Mouse (Mus musculus): ENCODE measurements around the gene Dnm3. TPM values are rescaled to one million over a fixed set of nuclear protein-coding genes. Genes with fewer than 3 reads are reported as not detected.

Gene Dnm3
- polyA plus RNA-seq, 1 experiment from 2014 or later = 18.7 TPM

DNA sequence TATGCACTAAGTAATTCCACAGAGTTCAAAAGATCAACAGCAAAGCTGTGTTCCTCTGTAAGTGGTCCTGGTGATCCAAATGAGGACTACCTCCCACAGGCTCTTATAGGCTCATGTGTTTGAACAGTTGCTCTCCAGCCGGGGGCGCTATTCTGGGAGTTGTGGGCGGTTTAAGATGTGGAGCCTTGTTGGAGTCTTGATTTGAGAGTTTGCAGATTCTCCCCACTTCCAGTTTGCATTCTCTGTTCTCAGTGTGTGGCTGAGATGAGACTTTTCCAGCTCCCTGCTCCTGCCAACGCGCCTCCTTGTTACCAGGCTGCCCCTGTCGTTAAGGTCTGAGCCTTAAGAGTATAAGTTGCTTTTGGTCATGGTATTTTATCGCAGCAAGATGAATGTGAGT, 430.2 kb downstream of the Dnm3 start:
- H3K9ac ChIP-seq (replicated peaks) = no peak overlapping the region
- ATAC-seq (ENCODE audit: insufficient number of reproducible peaks, insufficient read depth, low FRiP score, low TSS enrichment, low read depth) = no peak
- H3K27me3 ChIP-seq = no peaks in the 10 kb centered on the region
- WGBS = 78% methylated on average over 7 of the region's 7 CpGs
- H3K4me2 ChIP-seq = no peak overlapping the region
- H3K4me3 ChIP-seq (replicated peaks) = no peak overlapping the region
- peaks cover 40% of the 10 kb centered on the region for H3K4me1 ChIP-seq (replicated peaks)
- H3K9me3 ChIP-seq = no peaks in the 10 kb centered on the region
- H3K36me3 ChIP-seq = no peaks in the 10 kb centered on the region
- peak overlapping the region; percentile 5 for H3K27ac ChIP-seq

DNA sequence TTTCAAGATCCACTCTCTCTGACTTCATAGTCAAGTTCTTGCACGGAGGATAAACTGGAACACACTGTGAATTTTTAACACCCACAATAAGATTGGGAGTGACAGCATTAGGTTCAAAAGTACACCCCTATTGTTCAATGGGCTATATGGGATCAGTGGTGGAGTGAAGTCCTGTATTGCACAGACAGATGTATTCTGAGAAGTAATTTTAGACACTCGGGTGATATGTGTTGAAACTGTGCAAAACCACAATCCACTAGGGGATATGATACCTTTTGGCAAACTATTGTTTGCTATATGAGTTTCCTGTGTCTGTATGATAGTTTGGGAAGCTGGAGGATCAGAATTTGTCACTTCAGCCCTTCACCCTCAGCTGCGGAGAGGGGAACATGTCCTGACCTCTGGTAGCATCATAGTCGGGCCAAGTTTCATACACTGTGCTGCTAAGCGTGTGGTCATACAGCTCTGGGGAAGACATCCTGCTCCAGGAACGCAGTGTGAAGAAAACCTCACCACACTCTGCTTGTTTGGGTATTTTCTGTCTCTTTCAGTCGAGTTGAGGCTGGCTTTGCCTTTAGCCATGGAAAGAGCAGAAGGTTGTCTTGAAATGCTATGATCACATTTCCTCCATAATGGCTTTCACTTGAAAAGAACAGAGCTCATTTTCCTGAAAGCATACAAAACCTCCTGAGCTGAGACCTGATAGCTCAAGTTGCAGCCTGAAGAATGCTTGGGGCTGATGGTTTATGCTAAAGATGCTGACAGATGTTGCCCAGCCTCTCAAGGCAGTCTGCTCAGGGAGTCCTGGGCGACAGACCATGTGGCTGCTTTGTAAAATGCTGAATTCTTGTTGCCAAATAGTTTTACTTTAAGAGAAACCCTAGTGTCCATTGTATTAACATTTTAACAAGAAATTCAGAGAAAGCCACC, 433.8 kb downstream of the Dnm3 start:
- peaks cover 50% of the 10 kb centered on the region for H3K4me1 ChIP-seq (replicated peaks)
- ATAC-seq (ENCODE audit: insufficient number of reproducible peaks, insufficient read depth, low FRiP score, low TSS enrichment, low read depth) = 0 out of 2 replicates have a peak, but pooled peaks have one; percentile 64
- H3K4me2 ChIP-seq = no peak overlapping the region
- H3K9me3 ChIP-seq = no peaks in the 10 kb centered on the region
- 49% methylated on average over 8 of the region's 8 CpGs for WGBS
- peak overlapping the region; percentile 94 for H3K27ac ChIP-seq
- no peaks in the 10 kb centered on the region for H3K27me3 ChIP-seq
- no peak overlapping the region for H3K4me3 ChIP-seq (replicated peaks)
- H3K36me3 ChIP-seq = no peaks in the 10 kb centered on the region
- H3K9ac ChIP-seq (replicated peaks) = 0 out of 2 replicates have a peak overlapping the region, but pooled peaks have one; percentile 1

DNA sequence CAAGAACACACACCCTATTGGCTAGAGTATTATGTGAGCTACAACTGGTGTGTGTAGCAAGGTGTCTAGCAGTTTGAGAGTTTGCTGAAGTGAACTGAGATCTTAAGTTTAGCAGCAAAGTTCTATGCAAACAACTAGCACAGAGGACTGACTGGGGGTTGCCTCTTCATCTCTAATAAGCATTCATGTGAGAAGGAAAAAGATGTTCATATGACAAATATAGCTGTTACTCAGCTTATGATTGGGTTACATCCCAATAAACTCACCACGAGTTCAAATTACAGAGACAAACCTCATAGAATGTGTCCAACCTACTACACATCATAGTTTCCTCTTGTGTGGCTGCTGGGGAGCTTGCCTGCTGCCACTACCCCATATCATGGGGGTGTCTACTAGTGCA, 434.6 kb downstream of the Dnm3 start:
- Histone ChIP-seq H3K9ac (replicated peaks) (no peak overlapping the region), H3K27me3 (no peaks in the 10 kb centered on the region), H3K4me3 (replicated peaks) (no peak overlapping the region), H3K27ac (peak overlapping the region; percentile 94), H3K4me2 (no peak overlapping the region), H3K4me1 (replicated peaks) (peaks cover 58% of the 10 kb centered on the region), H3K36me3 (no peaks in the 10 kb centered on the region), H3K9me3 (no peaks in the 10 kb centered on the region)
- ATAC-seq (ENCODE audit: insufficient number of reproducible peaks, insufficient read depth, low FRiP score, low TSS enrichment, low read depth) = no peak
- WGBS = 92% methylated on average over 1 of the region's 1 CpGs

DNA sequence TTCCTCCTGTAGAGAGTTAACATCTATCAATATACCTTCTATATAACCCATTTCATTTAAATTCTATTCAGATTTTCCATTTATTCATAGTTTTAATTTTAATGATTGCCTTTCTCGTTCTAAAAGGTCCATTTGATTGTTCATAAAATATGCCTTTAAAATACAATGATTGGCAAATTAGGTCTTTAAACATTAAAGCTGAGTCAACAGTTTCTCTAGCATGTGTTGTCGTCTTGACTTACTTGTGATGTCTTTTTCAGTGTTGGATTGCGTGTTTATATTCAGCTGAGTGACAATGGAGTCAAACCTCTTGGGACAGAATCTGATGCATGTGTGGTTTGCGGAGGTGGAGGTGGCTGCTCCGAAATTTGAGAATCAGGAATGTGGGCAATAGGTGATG, 435.4 kb downstream of the Dnm3 start:
- peak overlapping the region; percentile 94; the same call in 1 of the 2 replicates for H3K27ac ChIP-seq

DNA sequence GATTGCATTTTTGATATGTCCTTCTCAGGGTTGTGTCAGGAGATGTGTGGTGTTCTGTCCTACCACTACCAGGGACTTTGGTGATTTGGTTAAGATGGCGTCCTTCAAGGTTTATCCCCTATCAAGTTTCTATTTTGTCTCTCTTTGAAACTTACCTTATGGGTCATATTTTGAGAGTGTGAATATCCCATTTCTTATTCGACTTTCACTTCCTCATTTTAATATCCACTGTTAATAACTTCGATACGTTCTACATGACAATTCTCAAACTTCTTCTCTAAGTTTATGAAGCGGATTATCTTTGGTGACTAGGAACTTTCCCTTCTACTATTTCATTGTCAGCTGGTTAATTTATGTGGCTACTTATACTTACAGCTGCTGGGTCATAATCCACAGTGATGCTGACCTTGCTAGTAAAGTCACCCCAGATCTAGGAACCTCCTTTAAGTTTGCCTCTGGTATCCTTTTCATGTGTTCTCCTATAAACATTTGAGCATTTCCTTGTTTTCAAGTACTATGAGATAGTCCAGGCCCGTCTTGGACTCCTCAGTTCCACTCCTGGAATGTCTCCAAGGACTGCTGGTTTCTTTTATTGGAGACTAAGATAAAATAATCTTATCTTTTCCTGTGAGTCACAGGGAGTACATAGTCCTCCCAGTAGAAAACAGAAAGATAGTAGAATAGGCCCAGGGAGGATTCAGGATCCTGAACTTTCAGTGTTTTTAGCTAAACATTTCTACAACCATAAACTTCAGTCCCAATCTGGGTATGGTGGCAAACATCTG, 437.2 kb downstream of the Dnm3 start:
- Histone ChIP-seq H3K27me3 (no peaks in the 10 kb centered on the region), H3K4me3 (replicated peaks) (no peak overlapping the region), H3K9ac (replicated peaks) (no peak overlapping the region), H3K9me3 (no peaks in the 10 kb centered on the region), H3K4me2 (no peak overlapping the region), H3K4me1 (replicated peaks) (peaks cover 78% of the 10 kb centered on the region), H3K27ac (peak overlapping the region; percentile 99), H3K36me3 (no peaks in the 10 kb centered on the region)
- no peak for ATAC-seq (ENCODE audit: insufficient number of reproducible peaks, insufficient read depth, low FRiP score, low TSS enrichment, low read depth)
- 80% methylated on average over 6 of the region's 6 CpGs for WGBS

More for the DNA sequence above, 435.4 kb downstream of the Dnm3 start:
- no peaks in the 10 kb centered on the region for H3K27me3 ChIP-seq
- ATAC-seq (ENCODE audit: insufficient number of reproducible peaks, insufficient read depth, low FRiP score, low TSS enrichment, low read depth) = no peak
- H3K36me3 ChIP-seq = no peaks in the 10 kb centered on the region
- H3K4me1 ChIP-seq (replicated peaks) = peaks cover 66% of the 10 kb centered on the region
- H3K9ac ChIP-seq (replicated peaks) = no peak overlapping the region
- H3K4me2 ChIP-seq = no peak overlapping the region
- WGBS = 72% methylated on average over 5 of the region's 5 CpGs
- no peak overlapping the region for H3K4me3 ChIP-seq (replicated peaks)
- H3K9me3 ChIP-seq = no peaks in the 10 kb centered on the region

DNA sequence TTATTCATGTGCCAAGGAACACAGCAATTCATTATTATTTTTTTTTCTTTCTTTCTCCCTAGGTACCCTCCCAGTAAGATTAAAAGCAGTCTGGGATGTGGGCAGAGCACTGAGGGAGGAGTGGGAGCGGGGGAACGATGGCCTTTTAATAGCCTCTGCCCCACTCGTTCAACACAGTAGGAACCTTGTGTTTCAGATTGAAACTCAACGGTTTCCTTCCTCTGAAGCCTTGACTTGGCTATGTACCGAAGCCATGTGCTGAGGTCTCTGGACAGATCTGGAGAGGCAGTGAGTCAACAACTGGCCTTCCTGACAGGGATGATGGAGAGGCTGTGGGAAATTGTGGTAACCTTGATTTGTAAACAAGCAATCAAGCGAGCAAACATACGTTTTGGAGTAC, 438.0 kb downstream of the Dnm3 start:
- Histone ChIP-seq H3K27ac (peak overlapping the region; percentile 99), H3K9me3 (no peaks in the 10 kb centered on the region), H3K36me3 (no peaks in the 10 kb centered on the region), H3K4me1 (replicated peaks) (peaks cover 77% of the 10 kb centered on the region), H3K27me3 (no peaks in the 10 kb centered on the region), H3K4me2 (no peak overlapping the region), H3K4me3 (replicated peaks) (no peak overlapping the region), H3K9ac (replicated peaks) (no peak overlapping the region)
- ATAC-seq (ENCODE audit: insufficient number of reproducible peaks, insufficient read depth, low FRiP score, low TSS enrichment, low read depth) = no peak
- WGBS = 47% methylated on average over 7 of the region's 7 CpGs

DNA sequence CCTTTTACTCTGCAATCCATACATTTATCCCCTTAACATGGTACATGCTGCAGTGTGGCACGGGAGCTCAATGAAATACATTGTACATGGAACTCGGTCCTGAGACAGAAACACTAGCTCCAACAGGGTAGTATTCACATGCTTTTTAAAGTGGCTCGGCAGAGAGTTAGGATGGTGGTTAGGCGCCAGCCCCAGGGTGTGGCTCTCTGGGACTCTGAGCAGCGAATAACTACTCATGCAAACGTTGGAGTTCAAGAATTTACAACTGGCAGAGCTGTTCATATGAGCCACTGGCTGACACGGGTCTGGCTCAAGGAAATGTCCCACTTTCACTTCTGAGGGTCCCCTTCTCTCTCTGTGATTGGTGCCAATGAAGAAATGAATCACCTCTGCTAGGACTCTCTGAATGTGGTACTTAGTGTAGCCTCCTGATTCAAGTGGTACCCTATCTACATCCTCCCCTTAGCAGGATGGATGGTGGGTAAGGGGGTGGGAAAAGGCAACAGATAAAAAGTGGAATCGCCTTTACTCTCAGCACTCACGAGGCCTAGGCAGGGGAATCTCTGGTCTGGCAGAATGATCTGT, 438.7 kb downstream of the Dnm3 start:
- no peaks in the 10 kb centered on the region for H3K9me3 ChIP-seq
- H3K4me1 ChIP-seq (replicated peaks) = peaks cover 70% of the 10 kb centered on the region
- WGBS = 59% methylated on average over 9 of the region's 9 CpGs
- ATAC-seq (ENCODE audit: insufficient number of reproducible peaks, insufficient read depth, low FRiP score, low TSS enrichment, low read depth) = no peak
- no peak overlapping the region for H3K4me2 ChIP-seq
- H3K27me3 ChIP-seq = no peaks in the 10 kb centered on the region
- H3K27ac ChIP-seq = peak overlapping the region; percentile 99
- no peak overlapping the region for H3K4me3 ChIP-seq (replicated peaks)
- H3K9ac ChIP-seq (replicated peaks) = 0 out of 2 replicates have a peak overlapping the region, but pooled peaks have one; percentile 18
- H3K36me3 ChIP-seq = no peaks in the 10 kb centered on the region

DNA sequence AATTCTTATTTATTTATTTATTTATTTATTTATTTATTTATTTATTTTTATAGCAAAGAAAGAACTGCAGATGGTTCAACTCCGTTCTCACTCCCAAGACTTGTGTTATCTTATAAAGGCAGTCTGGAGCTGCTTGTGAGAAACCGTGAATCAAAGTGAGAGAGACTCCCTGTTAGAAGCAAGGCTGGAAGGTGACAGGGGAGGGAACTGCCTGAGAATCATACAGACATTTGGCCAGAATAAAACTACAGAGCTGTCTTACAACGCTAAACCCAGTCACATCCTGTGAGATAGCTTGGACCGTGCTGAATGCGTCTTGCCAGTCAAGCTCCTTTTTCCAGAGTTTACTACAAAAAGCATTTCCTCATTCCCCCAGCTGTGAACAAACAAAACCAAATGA, 439.4 kb downstream of the Dnm3 start:
- no peak overlapping the region for H3K4me2 ChIP-seq
- H3K27me3 ChIP-seq = no peaks in the 10 kb centered on the region
- no peak overlapping the region for H3K9ac ChIP-seq (replicated peaks)
- H3K27ac ChIP-seq = peak overlapping the region; percentile 99
- peaks cover 6% of the 10 kb centered on the region; the same call in 1 of the 2 replicates for H3K36me3 ChIP-seq
- no peak overlapping the region for H3K4me3 ChIP-seq (replicated peaks)
- peaks cover 63% of the 10 kb centered on the region for H3K4me1 ChIP-seq (replicated peaks)
- no peak for ATAC-seq (ENCODE audit: insufficient number of reproducible peaks, insufficient read depth, low FRiP score, low TSS enrichment, low read depth)
- no peaks in the 10 kb centered on the region for H3K9me3 ChIP-seq
- WGBS = 63% methylated on average over 5 of the region's 5 CpGs

DNA sequence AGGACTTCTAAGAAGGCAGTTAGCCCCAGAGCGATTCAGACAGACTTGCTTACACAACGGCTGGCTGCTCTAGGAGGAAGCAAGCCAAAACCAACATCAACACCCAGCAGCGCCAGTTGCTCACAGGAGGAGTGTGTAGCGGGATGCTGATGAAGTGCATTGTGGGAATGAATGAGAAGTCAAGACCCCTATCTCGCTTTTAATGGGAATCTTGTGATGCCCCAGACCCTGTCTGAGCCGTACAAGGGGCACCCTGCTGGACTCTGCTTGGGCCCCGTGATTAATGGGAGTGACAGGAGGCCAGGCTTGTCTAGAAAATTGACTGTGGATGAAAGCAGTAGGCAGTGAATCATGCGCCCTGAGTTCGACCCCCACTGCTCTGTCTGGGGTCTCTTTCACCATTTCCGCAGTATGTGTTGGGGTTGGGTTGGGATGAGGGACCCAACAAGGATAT, 439.8 kb downstream of the Dnm3 start:
- Histone ChIP-seq H3K36me3 (peaks cover 9% of the 10 kb centered on the region; the same call in 1 of the 2 replicates), H3K27ac (peak overlapping the region; percentile 99), H3K9me3 (no peaks in the 10 kb centered on the region), H3K4me3 (replicated peaks) (no peak overlapping the region), H3K4me1 (replicated peaks) (peaks cover 59% of the 10 kb centered on the region), H3K4me2 (peak overlapping the region; percentile 31), H3K27me3 (no peaks in the 10 kb centered on the region), H3K9ac (replicated peaks) (no peak overlapping the region)
- ATAC-seq (ENCODE audit: insufficient number of reproducible peaks, insufficient read depth, low FRiP score, low TSS enrichment, low read depth) = no peak
- WGBS = 27% methylated on average over 10 of the region's 10 CpGs

DNA sequence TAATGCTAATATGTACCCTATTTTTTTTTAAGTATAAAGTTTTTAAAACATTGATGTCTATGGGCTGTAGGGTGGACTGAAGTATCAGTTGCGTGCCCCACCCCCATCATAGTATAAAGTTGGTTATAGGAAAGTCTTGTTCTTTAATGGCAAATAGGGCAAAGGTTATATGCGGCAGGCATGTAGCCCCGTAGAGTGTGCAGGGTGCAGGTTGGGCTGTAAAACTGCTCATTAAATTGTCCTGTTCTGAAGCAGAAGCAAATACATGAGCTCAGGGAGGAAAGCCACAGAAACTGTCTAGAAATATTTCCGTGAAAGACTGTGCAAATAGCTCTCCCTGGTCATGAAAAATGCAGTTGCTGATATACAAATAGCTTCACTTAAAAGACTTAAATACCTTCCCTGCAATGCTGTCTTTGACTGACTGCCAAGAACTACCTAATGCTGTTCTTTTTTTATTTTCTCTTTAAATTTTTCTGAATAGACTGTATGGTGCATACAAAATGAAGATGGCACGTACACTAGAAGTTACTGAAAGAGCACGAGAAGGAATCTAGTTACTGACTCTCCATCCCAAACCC, 440.6 kb downstream of the Dnm3 start:
- 23% methylated on average over 6 of the region's 6 CpGs for WGBS
- H3K4me1 ChIP-seq (replicated peaks) = peaks cover 53% of the 10 kb centered on the region
- H3K4me3 ChIP-seq (replicated peaks) = no peak overlapping the region
- H3K9ac ChIP-seq (replicated peaks) = no peak overlapping the region
- H3K27ac ChIP-seq = peak overlapping the region; percentile 99
- no peaks in the 10 kb centered on the region for H3K27me3 ChIP-seq
- peak overlapping the region; percentile 31 for H3K4me2 ChIP-seq
- H3K36me3 ChIP-seq = peaks cover 13% of the 10 kb centered on the region; the same call in 1 of the 2 replicates
- 0 out of 2 replicates have a peak, but pooled peaks cover 4% of the 10 kb centered on the region for H3K9me3 ChIP-seq
- ATAC-seq (ENCODE audit: insufficient number of reproducible peaks, insufficient read depth, low FRiP score, low TSS enrichment, low read depth) = peak; percentile 82
